Mouse (Mus musculus): ENCODE data around the gene Pea15a.

Pea15a gene

DNA sequence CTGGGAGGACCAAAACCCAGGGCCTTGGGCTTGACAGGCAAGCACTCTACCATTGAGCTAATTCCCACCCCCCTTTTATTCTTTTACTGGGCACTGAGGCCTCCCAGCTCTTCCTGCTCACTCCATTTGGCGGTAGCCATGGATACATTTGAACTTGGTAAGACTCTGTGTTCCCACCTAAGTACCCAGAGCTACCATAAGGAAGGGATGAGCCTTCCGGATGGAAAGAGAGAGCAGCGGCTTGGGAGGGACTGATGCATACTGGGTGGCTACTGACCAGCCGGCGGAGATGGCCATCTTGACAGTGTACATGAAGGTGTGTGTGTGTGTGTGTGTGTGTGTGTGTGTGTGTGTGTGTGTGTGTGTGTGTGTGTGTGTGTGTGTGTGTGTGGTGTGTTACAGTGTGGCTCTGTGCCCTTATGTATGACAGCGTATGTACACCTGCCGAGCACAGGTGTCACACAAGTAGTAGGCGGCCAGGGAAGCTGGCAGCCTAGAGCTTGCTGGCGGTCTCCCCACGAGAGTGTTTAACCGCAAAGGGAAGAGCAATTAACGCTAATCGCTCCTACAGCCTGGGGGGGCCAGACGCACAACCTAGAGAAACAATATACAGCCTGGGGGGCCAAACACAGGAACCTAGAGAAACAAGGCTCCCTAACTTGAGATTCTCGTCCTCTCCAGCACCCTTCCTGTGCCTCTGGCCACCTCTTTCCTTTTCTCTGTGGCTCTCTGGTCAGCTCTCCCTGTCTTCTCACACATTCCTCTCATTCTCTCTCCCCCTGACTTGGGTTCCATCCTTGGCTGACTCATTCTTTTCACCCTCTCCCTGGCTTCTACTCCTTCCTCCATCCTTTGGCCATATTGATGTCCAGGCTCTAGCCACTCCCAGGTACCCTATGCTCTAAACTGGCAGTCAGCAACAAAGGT is 1.5 kb downstream of the Pea15a start:
- DNase-seq (ENCODE audit: low read depth) = peak; percentile 48

DNA sequence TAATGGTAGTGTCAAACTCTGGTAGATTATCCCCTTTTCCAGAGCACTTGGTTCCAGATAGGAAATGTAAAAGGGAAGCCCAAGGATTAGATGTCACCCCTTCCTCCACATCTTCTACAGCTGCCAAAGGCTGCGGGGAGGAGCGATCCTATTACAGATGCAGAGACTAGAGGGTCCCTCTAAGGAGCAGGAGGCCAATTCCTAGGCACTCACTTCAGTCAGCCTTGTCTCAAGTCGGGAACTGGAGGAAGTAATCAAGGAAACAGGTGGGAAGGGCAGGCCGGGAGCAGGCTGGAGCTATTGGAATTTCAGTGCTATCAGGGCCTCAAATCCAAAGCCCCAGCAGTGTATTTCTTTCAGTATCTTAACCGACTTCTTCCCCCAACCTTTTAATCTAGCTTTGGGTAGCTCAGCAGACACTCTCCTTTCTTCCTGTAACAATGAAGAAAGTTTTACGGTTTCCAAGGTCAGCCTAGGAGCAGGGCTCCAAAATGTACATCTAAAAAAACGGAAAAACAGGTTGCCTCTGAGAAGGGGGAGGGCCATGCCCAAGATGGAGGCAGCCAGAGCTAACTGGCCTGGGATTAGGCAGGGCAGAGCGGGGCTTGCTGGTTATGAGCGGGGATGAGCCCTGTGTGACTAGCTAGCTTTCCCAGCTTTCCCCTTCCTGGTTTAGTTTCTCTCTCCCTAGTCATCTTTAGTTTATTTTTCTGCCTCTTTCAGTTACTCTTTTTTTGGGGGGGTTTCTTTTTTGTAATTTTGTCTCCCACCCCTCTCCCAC is 2.4 kb downstream of the Pea15a start:
- no peak for DNase-seq (ENCODE audit: low read depth)

DNA sequence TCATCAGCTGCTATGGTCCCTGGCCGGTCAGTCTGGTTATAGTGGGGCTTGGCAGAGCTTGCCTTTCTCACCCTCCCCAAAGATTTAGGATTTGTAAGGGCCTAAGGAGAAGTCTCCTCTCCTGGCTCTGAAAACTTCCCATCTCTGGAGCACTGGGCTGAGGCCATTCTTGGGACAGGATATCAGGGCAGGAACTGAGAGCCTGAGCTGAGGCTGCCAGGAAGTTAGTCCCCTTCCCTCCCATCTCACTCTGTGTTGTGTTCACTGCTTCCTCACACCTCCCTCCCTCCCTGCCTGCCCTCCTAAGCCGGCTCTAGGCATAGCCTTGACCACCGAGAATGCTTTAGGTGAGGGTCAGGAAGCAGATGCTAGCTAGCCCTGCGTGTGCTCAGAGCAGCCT is 3.0 kb downstream of the Pea15a start:
- DNase-seq (ENCODE audit: low read depth) = no peak

DNA sequence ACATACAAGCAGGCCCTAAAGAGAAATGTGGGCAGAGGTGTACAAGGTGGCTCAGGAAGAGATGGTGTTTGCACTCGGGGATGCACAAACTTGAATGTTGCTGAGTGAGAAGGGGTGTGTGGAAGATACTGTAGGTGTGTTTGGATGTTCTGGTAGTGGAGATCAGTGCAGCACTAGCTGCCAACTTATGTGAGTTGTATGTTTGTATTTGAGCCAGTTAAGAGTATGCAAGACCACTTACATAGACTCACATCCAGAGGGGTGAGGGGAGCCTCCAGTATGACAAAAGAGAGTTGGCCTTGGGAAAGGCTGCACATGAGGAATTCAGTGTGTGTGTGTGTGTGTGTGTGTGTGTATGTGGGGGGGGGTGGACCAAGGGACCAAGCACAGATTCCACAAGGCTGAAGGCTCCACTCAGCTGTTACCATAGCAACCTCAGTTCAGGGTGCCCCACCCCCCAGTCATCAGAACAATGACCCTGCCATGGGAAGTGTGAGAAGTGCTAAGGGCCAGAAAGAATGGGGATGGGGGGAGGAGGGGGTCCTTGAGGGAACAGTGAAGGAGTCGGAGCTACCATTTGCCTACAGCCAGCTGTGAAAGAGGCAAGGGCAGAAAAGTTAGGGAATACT is 3.6 kb downstream of the Pea15a start:
- no peak for DNase-seq (ENCODE audit: low read depth)

DNA sequence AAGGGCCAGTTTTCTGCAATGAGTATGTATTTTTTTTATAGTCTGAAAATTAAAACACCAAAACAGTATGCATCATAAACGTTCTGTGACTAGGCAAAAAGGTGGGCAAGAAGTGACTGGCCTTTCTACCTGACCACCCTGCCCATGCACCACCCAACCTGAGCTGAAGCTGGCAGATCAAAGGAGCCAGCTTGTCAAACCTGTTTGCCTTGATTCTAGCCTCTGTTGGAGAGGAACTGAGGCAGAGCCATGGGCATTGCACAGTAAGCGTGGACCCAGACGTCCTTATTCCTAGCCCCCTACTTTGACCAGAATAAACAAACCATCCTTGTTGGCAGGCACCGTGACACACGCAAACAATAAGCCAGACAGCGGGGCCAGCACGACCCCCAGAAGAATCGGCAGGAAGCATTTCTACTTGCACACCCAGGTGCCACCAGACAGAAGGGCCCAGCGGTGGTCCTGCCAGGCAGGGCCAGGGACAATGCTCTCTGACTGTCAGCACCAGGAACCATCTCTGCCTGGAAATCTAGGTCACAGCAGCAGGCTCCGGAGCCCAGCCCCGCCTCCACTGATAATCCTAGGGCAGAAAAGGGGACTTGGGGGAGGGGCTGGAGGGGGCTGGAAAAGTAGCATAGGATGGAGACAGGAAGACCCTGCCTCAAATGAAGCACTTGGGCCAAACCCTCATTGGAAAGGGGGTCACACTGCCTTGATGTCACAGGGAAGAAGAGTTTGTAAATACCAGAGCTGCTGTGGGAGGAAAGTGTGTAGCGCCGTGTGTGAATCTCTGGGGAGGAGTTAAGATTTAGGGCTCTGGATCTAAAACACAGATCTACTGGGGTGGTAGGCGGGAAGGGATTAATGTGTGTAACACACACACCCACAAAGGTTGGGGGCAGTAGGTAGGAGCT is 4.4 kb downstream of the Pea15a start:
- no peak for DNase-seq (ENCODE audit: low read depth)

DNA sequence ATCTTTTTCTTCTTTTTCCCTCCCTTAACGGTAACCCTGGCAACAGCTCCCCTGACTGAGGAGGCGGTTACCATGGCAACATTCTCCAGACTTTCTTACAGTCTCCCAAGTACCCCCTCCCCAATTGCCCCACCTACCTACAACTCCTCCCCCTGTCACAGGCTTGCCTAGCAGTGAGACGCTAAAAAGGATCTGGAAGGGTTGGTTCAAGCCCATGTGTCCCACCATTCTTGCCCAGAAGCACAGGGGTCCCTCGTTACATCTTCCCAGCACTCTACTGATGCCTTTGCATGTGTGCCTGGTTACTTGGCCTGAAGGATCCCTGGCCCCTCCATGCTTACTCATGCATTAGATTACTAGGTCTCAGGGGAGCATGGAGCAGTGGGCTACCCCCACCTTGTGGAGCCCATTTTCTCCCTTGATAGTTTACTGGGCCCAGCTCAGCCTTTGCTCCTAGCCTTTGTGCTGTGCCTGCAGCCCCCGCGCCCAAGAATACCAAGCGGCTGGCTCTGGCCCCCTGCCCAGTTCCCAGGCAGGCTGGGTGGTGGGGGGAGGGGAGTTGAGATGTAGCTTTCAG is 5.6 kb downstream of the Pea15a start:
- peak; percentile 41 for DNase-seq (ENCODE audit: low read depth)

DNA sequence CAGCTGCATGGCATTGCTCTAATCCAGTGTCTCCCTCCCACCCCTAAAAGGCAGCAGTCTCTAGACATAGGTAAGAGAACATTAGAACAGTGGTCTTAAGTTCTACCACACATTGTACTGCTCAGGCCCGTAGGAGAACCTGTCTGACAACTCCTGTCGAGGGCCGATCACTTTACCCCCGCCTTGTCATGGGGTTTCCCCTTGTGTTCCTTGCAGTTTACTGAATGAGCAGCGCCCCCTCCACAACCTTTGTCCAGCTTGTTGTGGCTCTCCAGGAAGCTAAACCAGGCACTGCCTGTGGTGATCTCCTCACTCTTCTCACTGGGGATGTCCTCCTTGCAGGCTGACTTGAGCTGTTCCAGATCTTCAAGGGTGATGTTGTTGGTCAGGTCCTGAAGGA is 6.4 kb downstream of the Pea15a start:
- no peak for DNase-seq (ENCODE audit: low read depth)

DNA sequence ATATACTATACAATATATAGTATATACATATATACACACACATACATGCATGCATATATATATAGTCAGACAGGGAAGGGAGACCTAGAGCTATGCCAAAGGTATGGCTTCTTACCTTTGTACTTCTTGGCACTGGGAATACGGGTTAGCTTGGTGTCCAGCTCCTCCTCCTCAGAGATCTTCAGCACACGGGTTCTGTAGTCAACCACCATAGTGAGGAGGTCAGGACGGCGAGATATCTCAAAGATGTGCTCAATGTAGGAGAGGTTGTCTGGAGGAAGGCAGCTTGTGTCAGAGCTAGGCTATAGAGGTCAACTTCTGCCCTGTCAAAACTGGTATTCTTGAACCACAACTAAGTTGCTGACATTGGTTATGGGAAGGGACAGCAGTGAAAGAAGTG is 7.6 kb downstream of the Pea15a start:
- DNase-seq (ENCODE audit: low read depth) = no peak

DNA sequence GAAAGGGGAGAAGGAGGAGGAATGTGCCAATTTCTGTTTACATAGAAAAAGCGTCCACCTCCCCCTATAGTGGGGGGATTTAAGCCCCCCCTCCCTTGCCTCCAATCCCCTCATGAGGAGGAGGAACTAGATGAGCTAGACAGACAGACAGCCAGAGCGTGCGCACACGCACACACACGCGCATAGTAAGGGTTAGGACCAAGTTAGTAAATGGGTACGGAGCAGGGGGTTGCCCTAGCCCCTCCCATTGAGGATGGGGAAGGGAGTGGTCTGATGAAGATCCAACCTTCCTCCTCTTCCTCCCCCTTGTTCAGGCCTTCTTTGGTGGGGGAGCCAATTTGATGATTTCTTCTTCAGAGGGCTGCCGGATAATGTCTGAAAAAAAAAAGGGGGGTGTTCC is 8.3 kb downstream of the Pea15a start:
- no peak for DNase-seq (ENCODE audit: low read depth)

DNA sequence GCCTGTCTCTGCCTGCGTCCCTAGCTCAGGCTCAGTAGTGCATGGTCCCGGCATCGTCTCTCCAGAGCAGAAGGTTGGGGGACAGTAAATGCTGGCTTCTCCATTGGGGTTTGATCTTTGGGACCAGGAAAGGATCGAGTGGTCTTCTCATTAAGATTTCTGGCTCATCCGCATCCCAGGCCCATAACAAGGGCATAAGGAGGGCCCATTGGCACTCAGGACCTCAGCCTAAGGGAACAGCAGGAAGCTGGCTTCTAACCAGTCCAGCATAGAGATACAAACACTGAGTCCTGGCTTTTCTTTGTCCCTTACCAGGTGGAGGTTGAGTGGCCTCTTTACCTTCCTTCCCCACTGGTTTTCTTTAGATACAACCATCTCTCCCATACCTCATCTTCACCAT is 8.8 kb downstream of the Pea15a start:
- no peak for DNase-seq (ENCODE audit: low read depth)

DNA sequence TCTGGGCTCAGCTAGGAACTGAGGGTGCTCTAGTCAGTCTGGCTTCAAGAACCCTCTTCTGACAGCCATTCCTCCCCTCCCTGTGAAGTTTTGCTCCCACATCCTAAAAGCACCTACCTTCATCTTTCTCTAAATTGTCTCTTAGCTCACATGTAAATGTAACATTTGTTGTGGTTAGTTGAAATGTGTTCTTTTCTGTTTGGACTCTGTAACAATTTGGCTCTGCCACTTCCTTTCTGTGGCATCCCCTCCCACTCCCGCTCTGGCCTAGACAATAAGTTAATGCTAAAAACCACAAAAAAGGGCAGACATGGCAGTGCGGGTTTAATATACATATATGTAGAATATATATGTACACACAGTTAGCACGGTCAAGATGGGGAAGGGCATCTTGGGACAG is 9.5 kb downstream of the Pea15a start:
- DNase-seq (ENCODE audit: low read depth) = no peak

DNA sequence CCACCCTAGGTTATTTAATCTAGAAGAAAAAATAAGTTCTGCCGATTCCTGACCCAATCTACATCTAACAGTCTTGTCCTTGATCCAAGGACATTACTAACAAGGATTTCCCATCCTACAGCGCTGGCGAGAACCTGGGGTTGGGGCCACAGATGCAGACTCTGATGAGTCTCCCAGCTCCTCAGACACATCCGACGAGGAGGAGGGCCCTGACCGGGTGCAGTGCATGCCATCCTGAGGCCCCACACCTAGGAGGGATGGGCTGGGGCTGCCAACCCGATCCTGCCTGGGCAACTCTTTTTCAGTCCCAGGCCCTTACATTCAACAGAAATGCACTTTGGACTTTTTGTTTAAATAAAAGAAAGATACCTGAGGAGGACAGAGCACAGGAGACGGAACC is 12.2 kb downstream of the Pea15a start:
- no peak for DNase-seq (ENCODE audit: low read depth)

DNA sequence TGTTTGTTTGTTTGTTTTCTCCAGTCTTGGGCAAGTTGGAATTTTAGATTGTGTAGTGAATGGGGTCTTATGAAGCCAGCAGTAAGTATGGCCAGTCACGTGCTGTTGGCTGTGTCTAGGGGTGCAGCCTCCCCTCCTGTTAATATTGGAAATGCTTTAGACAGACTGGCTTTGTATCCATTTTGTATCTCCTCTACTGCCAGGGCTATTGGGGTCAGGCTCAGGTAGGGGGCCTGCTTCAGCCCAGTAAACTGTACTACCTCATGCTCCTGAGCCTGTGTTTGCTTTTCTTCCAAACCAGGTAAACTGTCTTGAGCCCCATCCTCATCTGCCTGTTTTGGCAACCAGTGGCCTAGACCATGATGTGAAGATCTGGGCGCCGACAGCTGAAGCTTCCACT is 14.4 kb downstream of the Pea15a start:
- DNase-seq (ENCODE audit: low read depth) = no peak

DNA sequence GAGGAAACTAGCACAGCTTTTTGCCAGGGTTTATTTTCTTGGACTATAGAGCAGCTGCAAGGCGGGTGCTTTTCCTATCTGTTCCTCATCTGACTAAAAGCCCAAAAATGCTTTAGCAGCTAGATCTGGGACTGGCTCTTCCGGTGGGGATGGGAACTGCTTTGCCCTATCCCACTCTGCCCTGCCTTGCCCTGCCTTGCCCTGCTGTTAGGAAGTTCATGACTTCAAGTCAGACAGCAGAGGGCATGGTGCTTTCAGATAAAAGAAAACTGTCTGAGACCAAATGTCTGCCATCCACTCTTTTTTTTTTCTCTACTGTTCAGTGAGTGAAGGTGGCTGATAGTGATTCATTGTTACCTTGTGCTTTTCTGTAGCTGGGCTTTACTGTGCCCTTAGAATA is 15.0 kb downstream of the Pea15a start:
- no peak for DNase-seq (ENCODE audit: low read depth)

DNA sequence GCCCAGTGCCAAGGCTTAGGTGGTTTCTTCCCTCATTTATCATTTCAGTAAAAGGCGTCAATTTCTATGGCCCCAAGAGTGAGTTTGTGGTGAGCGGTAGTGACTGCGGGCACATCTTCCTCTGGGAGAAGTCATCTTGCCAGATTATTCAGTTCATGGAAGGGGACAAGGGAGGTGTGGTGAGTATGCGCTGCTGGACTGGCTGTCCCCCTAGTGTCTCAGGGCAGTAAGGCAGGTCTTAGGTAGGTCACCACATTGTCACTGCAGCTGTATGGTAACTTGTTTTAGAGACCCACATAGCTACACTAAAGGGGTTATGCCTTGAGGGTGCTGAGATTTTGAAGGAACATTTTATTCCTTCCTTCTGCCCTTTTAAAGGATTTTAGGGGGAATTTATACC is 17.7 kb downstream of the Pea15a start:
- peak; percentile 17 for DNase-seq (ENCODE audit: low read depth)

DNA sequence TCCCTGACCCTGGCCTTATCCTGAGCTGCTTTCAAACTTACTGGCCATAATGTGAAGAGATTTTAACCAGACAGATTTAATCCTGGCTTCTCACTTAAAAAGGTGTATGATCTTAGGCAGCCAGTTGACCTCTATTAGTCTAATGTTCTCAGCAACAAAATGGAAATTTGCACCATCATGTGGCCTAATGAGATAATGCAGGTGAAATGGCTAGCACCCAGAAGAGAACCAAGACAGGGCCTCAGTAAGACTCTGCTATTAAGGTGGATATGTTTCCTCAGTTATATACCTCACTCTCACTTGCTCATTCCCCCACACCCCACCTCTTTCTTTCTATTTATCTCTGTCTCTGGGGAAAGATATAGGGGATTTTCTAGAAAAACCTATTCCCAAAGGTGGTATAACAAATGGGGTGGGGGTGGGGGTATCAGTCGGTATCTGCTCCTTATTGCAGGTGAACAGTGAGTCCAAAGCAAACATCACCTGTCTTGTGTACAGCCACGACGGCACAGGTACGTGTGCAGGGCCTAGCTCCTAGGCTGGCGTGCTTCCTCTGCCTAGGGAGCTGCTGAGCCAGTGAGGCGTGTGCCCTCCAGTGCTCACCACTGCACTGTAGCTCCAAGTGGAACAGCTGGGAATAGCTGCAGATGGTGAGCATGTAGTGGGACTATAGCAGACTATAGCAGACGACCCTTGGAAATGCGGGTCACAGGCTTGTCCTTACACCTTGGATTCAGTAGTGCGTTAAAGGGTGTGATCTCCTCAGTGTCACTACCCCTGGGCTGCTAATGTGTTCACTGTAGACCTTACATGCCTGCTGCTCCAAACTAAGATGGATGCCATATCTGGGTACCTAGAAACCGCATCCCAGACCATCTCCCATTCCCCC is 20.0 kb downstream of the Pea15a start:
- peak; percentile 29 for DNase-seq (ENCODE audit: low read depth)

DNA sequence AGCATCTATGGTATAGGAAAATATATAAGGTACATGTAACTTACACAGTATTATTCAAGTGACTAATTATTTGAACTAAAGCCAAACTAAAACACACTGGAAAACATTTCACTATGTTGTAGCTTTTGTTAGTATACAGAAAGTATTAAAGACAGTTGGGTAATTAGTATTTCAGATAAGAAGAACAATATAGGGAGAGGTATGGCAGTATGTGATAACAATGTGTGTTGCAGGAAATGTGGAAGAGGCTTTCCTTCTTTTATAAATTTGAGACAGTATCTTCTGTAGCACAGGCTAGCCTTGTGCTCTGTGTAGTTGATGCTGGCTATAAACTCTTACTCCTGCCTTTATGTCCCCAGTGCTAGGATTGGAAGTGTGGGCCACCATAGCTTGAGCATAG is 22.7 kb downstream of the Pea15a start:
- DNase-seq (ENCODE audit: low read depth) = no peak

DNA sequence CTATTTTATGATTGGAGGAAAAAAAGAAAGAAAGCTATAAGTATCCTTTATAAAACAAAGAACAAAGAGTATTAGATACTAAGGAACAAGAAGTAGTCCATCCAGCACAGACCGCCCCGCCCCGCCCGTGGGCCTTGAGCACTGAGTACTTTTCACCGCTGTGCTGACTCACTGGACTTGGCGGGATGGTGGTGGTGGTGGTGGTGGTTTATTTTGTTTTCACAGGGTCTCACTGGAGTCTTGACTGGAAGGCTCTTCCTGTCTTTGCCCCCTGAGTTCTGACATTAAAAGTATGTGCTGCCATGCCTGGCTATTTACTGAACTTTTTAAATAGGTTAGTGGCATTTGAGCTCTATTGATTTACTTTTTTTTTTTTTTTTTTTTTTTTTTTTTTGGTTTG is 23.5 kb downstream of the Pea15a start:
- no peak for DNase-seq (ENCODE audit: low read depth)

DNA sequence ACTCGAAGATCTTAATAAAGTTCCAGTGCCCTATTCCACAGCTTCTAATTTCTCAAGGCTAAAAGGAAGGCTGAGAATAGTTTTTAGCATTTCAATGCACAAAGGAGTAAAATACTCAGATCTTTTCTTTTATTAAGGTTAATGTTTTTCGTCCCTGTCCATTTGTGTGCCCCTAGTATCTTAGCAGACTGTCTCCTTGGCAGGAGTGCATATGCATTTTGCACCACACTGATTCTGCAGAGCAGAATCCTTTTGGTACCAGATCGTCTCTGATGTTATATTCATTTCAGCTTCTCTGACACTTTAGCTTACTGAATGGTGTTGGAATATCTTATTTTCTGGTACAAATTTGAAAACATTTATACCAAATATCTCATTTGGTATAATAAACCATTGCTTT is 24.8 kb downstream of the Pea15a start:
- no peak for DNase-seq (ENCODE audit: low read depth)

DNA sequence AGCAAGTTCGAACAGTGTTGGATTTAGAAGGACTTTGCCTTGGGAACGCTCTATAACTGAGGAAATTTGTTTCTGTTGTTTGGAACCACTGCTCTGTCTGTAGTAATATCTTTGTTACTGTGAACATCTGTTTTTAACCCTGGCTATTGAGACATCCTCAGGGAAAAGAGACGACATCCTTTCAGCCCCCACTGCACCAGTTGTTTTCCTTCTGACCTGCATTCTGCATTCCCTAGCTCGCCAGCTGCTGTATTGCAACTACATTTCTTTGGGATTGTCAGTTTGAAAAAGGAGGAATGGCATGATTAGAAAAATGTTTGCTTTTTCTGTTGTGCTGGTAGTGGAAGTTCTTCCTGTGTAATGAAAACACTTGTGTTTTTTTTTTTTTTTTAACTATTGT is 25.7 kb downstream of the Pea15a start:
- no peak for DNase-seq (ENCODE audit: low read depth)
